Mouse (Mus musculus): Measurements from ENCODE around the gene Golph3. TPM values are rescaled to one million over a fixed set of nuclear protein-coding genes. Genes with fewer than 3 reads are reported as not detected.
A peak's percentile ranks its signal among the peaks of the same experiment; 100 is the strongest.

Gene Golph3
- polyA plus RNA-seq (2014; fragmentation: Nextera tagmentation; extraction: Ambion mirVana), result 114 and 118 TPM in 2 replicates

- peaks cover 3% of the 10 kb centered on the region; the same call in 1 of the 2 replicates for H3K27me3 ChIP-seq (ENCODE audit: control insufficient read depth, insufficient read depth, low read length)
- peak within 1 kb of the TSS; percentile 97 for H3K9ac ChIP-seq (ENCODE audit: low read length)
- WGBS, result 1% methylated on average over 66 of the region's 74 CpGs
- peaks cover 12% of the 10 kb centered on the region for H3K4me1 ChIP-seq (ENCODE audit: control insufficient read depth, insufficient read depth, low read length)
- peak within 1 kb of the TSS; percentile 86 for H3K27ac ChIP-seq (ENCODE audit: low read depth, low read length)
- DNase-seq (ENCODE audit: low spot score, missing footprints), result peak; percentile 99
- ATAC-seq (ENCODE audit: low FRiP score), result peak; percentile 98
- H3K36me3 ChIP-seq (ENCODE audit: control insufficient read depth, insufficient read depth, low read length), result no peaks in the 10 kb centered on the region
- H3K4me2 ChIP-seq, result peak within 1 kb of the TSS; percentile 65
- no peaks in the 10 kb centered on the region for H3K9me3 ChIP-seq (ENCODE audit: control insufficient read depth, low read length)
- H3K4me3 ChIP-seq (ENCODE audit: low read depth, low read length), result peak within 1 kb of the TSS; percentile 100
These were observed at the start of gene Golph3 for GRCm38 (mm10) chr15:12321091-12321787. Gene Golph3 (plus strand): TSS chr15:12321450.

- Histone ChIP-seq H3K4me3 (ENCODE audit: low read depth, low read length) (no peak overlapping the region), H3K36me3 (ENCODE audit: control insufficient read depth, insufficient read depth, low read length) (no peaks in the 10 kb centered on the region; the same call in 1 of the 2 replicates), H3K4me1 (ENCODE audit: control insufficient read depth, insufficient read depth, low read length) (no peaks in the 10 kb centered on the region), H3K4me2 (no peak overlapping the region), H3K27ac (ENCODE audit: low read depth, low read length) (no peak overlapping the region), H3K9ac (ENCODE audit: low read length) (no peak overlapping the region), H3K9me3 (ENCODE audit: control insufficient read depth, low read length) (no peaks in the 10 kb centered on the region), H3K27me3 (ENCODE audit: control insufficient read depth, insufficient read depth, low read length) (no peaks in the 10 kb centered on the region)
- WGBS, result 88% methylated on average over 12 of the region's 12 CpGs
- no peak for DNase-seq (ENCODE audit: low spot score, missing footprints)
- no peak for ATAC-seq (ENCODE audit: low FRiP score)
These were observed 47.8 kb upstream of the Golph3 start for GRCm38 (mm10) chr15:12273325-12274052.

- no peak for ATAC-seq (ENCODE audit: low FRiP score)
These were observed 47.0 kb upstream of the Golph3 start for GRCm38 (mm10) chr15:12274053-12274769.

GRCm38 (mm10) chr15:12275091-12275623, 46.1 kb upstream of the Golph3 start:
- Histone ChIP-seq H3K4me2 (no peak overlapping the region), H3K27ac (ENCODE audit: low read depth, low read length) (no peak overlapping the region), H3K27me3 (ENCODE audit: control insufficient read depth, insufficient read depth, low read length) (no peaks in the 10 kb centered on the region), H3K4me1 (ENCODE audit: control insufficient read depth, insufficient read depth, low read length) (no peaks in the 10 kb centered on the region), H3K9me3 (ENCODE audit: control insufficient read depth, low read length) (no peaks in the 10 kb centered on the region), H3K9ac (ENCODE audit: low read length) (no peak overlapping the region), H3K4me3 (ENCODE audit: low read depth, low read length) (no peak overlapping the region), H3K36me3 (ENCODE audit: control insufficient read depth, insufficient read depth, low read length) (no peaks in the 10 kb centered on the region; the same call in 1 of the 2 replicates)
- ATAC-seq (ENCODE audit: low FRiP score) (no peak), DNase-seq (ENCODE audit: low spot score, missing footprints) (no peak)
- 80% methylated on average over 4 of the region's 4 CpGs for WGBS

More at GRCm38 (mm10) chr15:12274053-12274769, 47.0 kb upstream of the Golph3 start:
- Histone ChIP-seq H3K27ac (ENCODE audit: low read depth, low read length) (no peak overlapping the region), H3K4me1 (ENCODE audit: control insufficient read depth, insufficient read depth, low read length) (no peaks in the 10 kb centered on the region), H3K27me3 (ENCODE audit: control insufficient read depth, insufficient read depth, low read length) (no peaks in the 10 kb centered on the region), H3K9me3 (ENCODE audit: control insufficient read depth, low read length) (no peaks in the 10 kb centered on the region), H3K36me3 (ENCODE audit: control insufficient read depth, insufficient read depth, low read length) (no peaks in the 10 kb centered on the region; the same call in 1 of the 2 replicates), H3K9ac (ENCODE audit: low read length) (no peak overlapping the region), H3K4me3 (ENCODE audit: low read depth, low read length) (no peak overlapping the region), H3K4me2 (no peak overlapping the region)
- DNase-seq (ENCODE audit: low spot score, missing footprints), result no peak
- WGBS, result 75% methylated on average over 4 of the region's 4 CpGs

GRCm38 (mm10) chr15:12279816-12280215, 41.4 kb upstream of the Golph3 start:
- no peak overlapping the region for H3K4me3 ChIP-seq (ENCODE audit: low read depth, low read length)
- no peak for DNase-seq (ENCODE audit: low spot score, missing footprints)
- no peaks in the 10 kb centered on the region for H3K4me1 ChIP-seq (ENCODE audit: control insufficient read depth, insufficient read depth, low read length)
- no peak overlapping the region for H3K27ac ChIP-seq (ENCODE audit: low read depth, low read length)
- no peaks in the 10 kb centered on the region for H3K9me3 ChIP-seq (ENCODE audit: control insufficient read depth, low read length)
- H3K9ac ChIP-seq (ENCODE audit: low read length), result no peak overlapping the region
- H3K4me2 ChIP-seq, result no peak overlapping the region
- WGBS, result 92% methylated on average over 1 of the region's 1 CpGs
- ATAC-seq (ENCODE audit: low FRiP score), result no peak
- H3K36me3 ChIP-seq (ENCODE audit: control insufficient read depth, insufficient read depth, low read length), result no peaks in the 10 kb centered on the region
- no peaks in the 10 kb centered on the region for H3K27me3 ChIP-seq (ENCODE audit: control insufficient read depth, insufficient read depth, low read length)

- no peak for DNase-seq (ENCODE audit: low spot score, missing footprints)
- no peak for ATAC-seq (ENCODE audit: low FRiP score)
- 83% methylated on average over 6 of the region's 6 CpGs for WGBS
- H3K9ac ChIP-seq (ENCODE audit: low read length), result no peak overlapping the region
- H3K9me3 ChIP-seq (ENCODE audit: control insufficient read depth, low read length), result no peaks in the 10 kb centered on the region
- no peak overlapping the region for H3K4me3 ChIP-seq (ENCODE audit: low read depth, low read length)
- no peaks in the 10 kb centered on the region for H3K4me1 ChIP-seq (ENCODE audit: control insufficient read depth, insufficient read depth, low read length)
- no peak overlapping the region for H3K4me2 ChIP-seq
- no peak overlapping the region for H3K27ac ChIP-seq (ENCODE audit: low read depth, low read length)
- H3K27me3 ChIP-seq (ENCODE audit: control insufficient read depth, insufficient read depth, low read length), result no peaks in the 10 kb centered on the region
- no peaks in the 10 kb centered on the region for H3K36me3 ChIP-seq (ENCODE audit: control insufficient read depth, insufficient read depth, low read length)
These were observed 36.3 kb upstream of the Golph3 start for GRCm38 (mm10) chr15:12284794-12285534.

GRCm38 (mm10) chr15:12285535-12285809, 35.8 kb upstream of the Golph3 start:
- no peak overlapping the region for H3K9ac ChIP-seq (ENCODE audit: low read length)
- H3K4me3 ChIP-seq (ENCODE audit: low read depth, low read length), result no peak overlapping the region
- no peaks in the 10 kb centered on the region for H3K9me3 ChIP-seq (ENCODE audit: control insufficient read depth, low read length)
- H3K27ac ChIP-seq (ENCODE audit: low read depth, low read length), result no peak overlapping the region
- no peaks in the 10 kb centered on the region for H3K4me1 ChIP-seq (ENCODE audit: control insufficient read depth, insufficient read depth, low read length)
- no peaks in the 10 kb centered on the region for H3K27me3 ChIP-seq (ENCODE audit: control insufficient read depth, insufficient read depth, low read length)
- H3K4me2 ChIP-seq, result no peak overlapping the region
- WGBS, result 80% methylated on average over 5 of the region's 5 CpGs
- no peaks in the 10 kb centered on the region for H3K36me3 ChIP-seq (ENCODE audit: control insufficient read depth, insufficient read depth, low read length)
- ATAC-seq (ENCODE audit: low FRiP score) (no peak), DNase-seq (ENCODE audit: low spot score, missing footprints) (no peak)

GRCm38 (mm10) chr15:12290330-12290729, 30.9 kb upstream of the Golph3 start:
- Histone ChIP-seq H3K9ac (ENCODE audit: low read length) (no peak overlapping the region), H3K4me1 (ENCODE audit: control insufficient read depth, insufficient read depth, low read length) (no peaks in the 10 kb centered on the region), H3K4me2 (no peak overlapping the region), H3K27me3 (ENCODE audit: control insufficient read depth, insufficient read depth, low read length) (no peaks in the 10 kb centered on the region), H3K36me3 (ENCODE audit: control insufficient read depth, insufficient read depth, low read length) (no peaks in the 10 kb centered on the region), H3K9me3 (ENCODE audit: control insufficient read depth, low read length) (no peaks in the 10 kb centered on the region), H3K27ac (ENCODE audit: low read depth, low read length) (no peak overlapping the region), H3K4me3 (ENCODE audit: low read depth, low read length) (no peak overlapping the region)
- WGBS, result 81% methylated on average over 7 of the region's 7 CpGs
- no peak for DNase-seq (ENCODE audit: low spot score, missing footprints)
- no peak for ATAC-seq (ENCODE audit: low FRiP score)

Data from midbrain, embryonic 11.5 days (tissue).